Mouse (Mus musculus): Measurements from ENCODE around the gene Aqp6. TPM values are rescaled to one million over a fixed set of nuclear protein-coding genes. Genes with fewer than 3 reads are reported as not detected.

Gene Aqp6
- polyA plus RNA-seq, 1 experiment from 2014 or later = not detected

- peaks cover 66% of the 10 kb centered on the region for H3K4me1 ChIP-seq
- H3K9ac ChIP-seq = no peak overlapping the region
- ATAC-seq (ENCODE audit: insufficient number of reproducible peaks, low FRiP score, low TSS enrichment, low read depth) = no peak
- no peak overlapping the region; the same call in 1 of the 2 replicates for H3K27ac ChIP-seq (replicated peaks)
- H3K4me3 ChIP-seq (replicated peaks) = peak overlapping the region; percentile 90
- no peaks in the 10 kb centered on the region for H3K9me3 ChIP-seq (replicated peaks)
- 31% methylated on average over 6 of the region's 6 CpGs for WGBS
- no peaks in the 10 kb centered on the region for H3K36me3 ChIP-seq
- peak overlapping the region; percentile 79 for H3K4me2 ChIP-seq (replicated peaks)
- H3K27me3 ChIP-seq = peaks cover 16% of the 10 kb centered on the region
Observed at GRCm38 (mm10) chr15:99649067-99649761, 48.0 kb downstream of the Aqp6 start.

GRCm38 (mm10) chr15:99650304-99650703 is 49.1 kb downstream of the Aqp6 start:
- WGBS = 42% methylated on average over 2 of the region's 2 CpGs
- peaks cover 59% of the 10 kb centered on the region for H3K4me1 ChIP-seq

GRCm38 (mm10) chr15:99651163-99651872 is 50.1 kb downstream of the Aqp6 start, which contains the start of gene Racgap1:
Racgap1 (minus strand) TSS chr15:99651656.
- H3K9me3 ChIP-seq (replicated peaks) = no peaks in the 10 kb centered on the region
- H3K4me3 ChIP-seq (replicated peaks) = peak within 1 kb of the TSS; percentile 90
- peaks cover 35% of the 10 kb centered on the region for H3K27me3 ChIP-seq
- H3K9ac ChIP-seq = peak within 1 kb of the TSS; percentile 65
- peaks cover 53% of the 10 kb centered on the region for H3K4me1 ChIP-seq
- peak within 1 kb of the TSS; percentile 79 for H3K4me2 ChIP-seq (replicated peaks)
- peak within 1 kb of the TSS; percentile 1; the same call in 1 of the 2 replicates for H3K27ac ChIP-seq (replicated peaks)
- WGBS = under 1% methylated on average over 68 of the region's 68 CpGs
- no peaks in the 10 kb centered on the region for H3K36me3 ChIP-seq
- ATAC-seq (ENCODE audit: insufficient number of reproducible peaks, low FRiP score, low TSS enrichment, low read depth) = peak; percentile 93

More at GRCm38 (mm10) chr15:99650304-99650703, 49.1 kb downstream of the Aqp6 start:
- no peak for ATAC-seq (ENCODE audit: insufficient number of reproducible peaks, low FRiP score, low TSS enrichment, low read depth)
- Histone ChIP-seq H3K36me3 (no peaks in the 10 kb centered on the region), H3K27me3 (peaks cover 27% of the 10 kb centered on the region), H3K27ac (replicated peaks) (no peak overlapping the region), H3K4me2 (replicated peaks) (peak overlapping the region; percentile 79), H3K9ac (no peak overlapping the region), H3K4me3 (replicated peaks) (peak overlapping the region; percentile 90), H3K9me3 (replicated peaks) (no peaks in the 10 kb centered on the region)

- WGBS = 63% methylated on average over 10 of the region's 10 CpGs
- Histone ChIP-seq H3K27ac (replicated peaks) (no peak overlapping the region), H3K9ac (no peak overlapping the region), H3K4me2 (replicated peaks) (peak overlapping the region; percentile 79), H3K27me3 (peaks cover 35% of the 10 kb centered on the region), H3K4me3 (replicated peaks) (peak overlapping the region; percentile 90), H3K4me1 (peaks cover 48% of the 10 kb centered on the region), H3K9me3 (replicated peaks) (no peaks in the 10 kb centered on the region), H3K36me3 (no peaks in the 10 kb centered on the region)
- ATAC-seq (ENCODE audit: insufficient number of reproducible peaks, low FRiP score, low TSS enrichment, low read depth) = no peak
Observed at GRCm38 (mm10) chr15:99651984-99652872, 51.0 kb downstream of the Aqp6 start.

- Histone ChIP-seq H3K27ac (replicated peaks) (no peak overlapping the region), H3K4me2 (replicated peaks) (peak overlapping the region; percentile 40), H3K4me1 (peaks cover 37% of the 10 kb centered on the region), H3K9ac (no peak overlapping the region), H3K27me3 (peaks cover 35% of the 10 kb centered on the region), H3K4me3 (replicated peaks) (no peak overlapping the region; the same call in 1 of the 2 replicates), H3K9me3 (replicated peaks) (no peaks in the 10 kb centered on the region), H3K36me3 (no peaks in the 10 kb centered on the region)
- ATAC-seq (ENCODE audit: insufficient number of reproducible peaks, low FRiP score, low TSS enrichment, low read depth) = no peak
- WGBS = 10% methylated on average over 8 of the region's 8 CpGs
Observed at GRCm38 (mm10) chr15:99653291-99653690, 52.1 kb downstream of the Aqp6 start.

GRCm38 (mm10) chr15:99653876-99654275 is 52.7 kb downstream of the Aqp6 start:
- peak overlapping the region; percentile 40 for H3K4me2 ChIP-seq (replicated peaks)
- ATAC-seq (ENCODE audit: insufficient number of reproducible peaks, low FRiP score, low TSS enrichment, low read depth) = no peak
- peaks cover 33% of the 10 kb centered on the region for H3K4me1 ChIP-seq
- WGBS = 7% methylated on average over 21 of the region's 21 CpGs
- H3K4me3 ChIP-seq (replicated peaks) = peak overlapping the region; percentile 16
- H3K9me3 ChIP-seq (replicated peaks) = no peaks in the 10 kb centered on the region
- H3K27me3 ChIP-seq = peaks cover 35% of the 10 kb centered on the region
- no peaks in the 10 kb centered on the region for H3K36me3 ChIP-seq
- H3K9ac ChIP-seq = no peak overlapping the region
- no peak overlapping the region for H3K27ac ChIP-seq (replicated peaks)

Other genes with a start within 250 kb of the Aqp6 start
- gene Fmnl3, start 230.9 kb upstream of the Aqp6 start, polyA plus RNA-seq (2015; fragmentation: Nextera tagmentation; extraction: Ambion mirVana) = 28.3 and 28.9 TPM in 2 replicates
- gene Tmbim6, start 208.5 kb upstream of the Aqp6 start, polyA plus RNA-seq (2015; fragmentation: Nextera tagmentation; extraction: Ambion mirVana) = 338 and 362 TPM in 2 replicates
- 11.7 and 14.9 TPM in 2 replicates for gene Nckap5l, start 143.7 kb upstream of the Aqp6 start, polyA plus RNA-seq (2015; fragmentation: Nextera tagmentation; extraction: Ambion mirVana)
- gene Bcdin3d, start 126.7 kb upstream of the Aqp6 start, polyA plus RNA-seq (2015; fragmentation: Nextera tagmentation; extraction: Ambion mirVana) = 13.1 and 13.4 TPM in 2 replicates
- 3.3 and 7.3 TPM in 2 replicates for gene Faim2, start 73.2 kb upstream of the Aqp6 start, polyA plus RNA-seq (2015; fragmentation: Nextera tagmentation; extraction: Ambion mirVana)
- gene Aqp2, start 22.3 kb upstream of the Aqp6 start, polyA plus RNA-seq (2015; fragmentation: Nextera tagmentation; extraction: Ambion mirVana) = not detected in 2 replicates
- gene Aqp5, start 10.6 kb upstream of the Aqp6 start, polyA plus RNA-seq (2015; fragmentation: Nextera tagmentation; extraction: Ambion mirVana) = 3.5 and 6.0 TPM in 2 replicates
- 110 and 118 TPM in 2 replicates for gene Racgap1, start 50.3 kb downstream of the Aqp6 start, polyA plus RNA-seq (2015; fragmentation: Nextera tagmentation; extraction: Ambion mirVana)
- 4.4 and 4.6 TPM in 2 replicates for gene Asic1, start 69.0 kb downstream of the Aqp6 start, polyA plus RNA-seq (2015; fragmentation: Nextera tagmentation; extraction: Ambion mirVana)
- 37.4 and 40.1 TPM in 2 replicates for gene Smarcd1, start 100.7 kb downstream of the Aqp6 start, polyA plus RNA-seq (2015; fragmentation: Nextera tagmentation; extraction: Ambion mirVana)
- gene Gm17349, start 104.1 kb downstream of the Aqp6 start, polyA plus RNA-seq (2015; fragmentation: Nextera tagmentation; extraction: Ambion mirVana) = not detected in 2 replicates
- gene Gpd1, start 116.1 kb downstream of the Aqp6 start, polyA plus RNA-seq (2015; fragmentation: Nextera tagmentation; extraction: Ambion mirVana) = 0.76 and 1.0 TPM in 2 replicates
- gene Cox14, start 124.2 kb downstream of the Aqp6 start, polyA plus RNA-seq (2015; fragmentation: Nextera tagmentation; extraction: Ambion mirVana) = 178 and 181 TPM in 2 replicates
- gene Cers5, start 171.5 kb downstream of the Aqp6 start, polyA plus RNA-seq (2015; fragmentation: Nextera tagmentation; extraction: Ambion mirVana) = 73.7 and 78.3 TPM in 2 replicates

All from embryonic facial prominence, embryonic 15.5 days (tissue).